Mouse (Mus musculus) right cerebral cortex, adult 18-20 months (tissue): ENCODE results near the gene Stac.

Experiments used
- DNase-seq: peaks from one replicate; pipeline ENCODE4 v3.0.0; 2022; ENCODE audit warnings: mixed read lengths

Gene Stac

GRCm38 (mm10) chr9:111689680-111690483 lies at the start of gene Stac:
Gene Stac, minus strand, starts transcription at chr9:111690348.
- no peak for DNase-seq

DNA sequence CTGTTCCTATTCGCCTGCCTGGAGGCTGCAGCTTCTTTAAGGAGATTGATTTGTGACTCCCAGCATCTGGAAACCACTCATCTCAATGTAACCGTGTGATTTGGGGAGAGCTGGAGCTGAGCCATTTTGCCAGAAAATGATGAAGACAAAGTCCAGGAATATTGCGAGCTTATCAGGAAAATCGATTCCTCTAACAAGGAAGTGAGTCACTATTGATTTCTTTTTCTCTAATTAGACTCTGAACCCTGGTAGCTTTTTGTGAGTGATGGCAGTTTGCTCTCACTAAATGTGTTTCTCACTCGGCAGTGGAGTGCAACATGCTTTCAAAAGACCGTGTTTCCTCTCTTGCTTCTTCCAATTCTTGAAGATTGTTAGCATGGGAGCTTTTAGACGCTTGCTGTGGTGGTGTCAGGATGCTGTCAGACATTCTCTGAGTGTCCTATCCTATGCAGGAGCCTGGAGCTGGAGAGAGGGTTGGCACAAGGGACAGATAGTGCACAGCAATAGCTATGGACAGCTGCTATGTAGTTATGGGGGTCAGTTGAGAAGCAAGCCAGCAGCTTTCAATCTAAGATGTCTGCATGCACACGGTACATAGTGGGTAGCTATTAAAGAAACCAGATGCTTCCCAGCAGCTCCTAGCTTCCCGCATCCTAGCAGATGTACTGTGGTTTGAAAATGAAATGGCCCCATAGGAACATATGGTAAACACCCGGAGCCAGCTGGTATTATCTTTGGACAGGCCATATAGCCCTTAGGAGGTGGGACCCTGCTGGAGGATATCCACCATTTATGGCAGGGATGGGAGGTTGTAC lies 49.5 kb upstream of the Stac start:
- DNase-seq = no peak

GRCm38 (mm10) chr9:111739026-111739425 lies 48.9 kb upstream of the Stac start:
- no peak for DNase-seq

DNA sequence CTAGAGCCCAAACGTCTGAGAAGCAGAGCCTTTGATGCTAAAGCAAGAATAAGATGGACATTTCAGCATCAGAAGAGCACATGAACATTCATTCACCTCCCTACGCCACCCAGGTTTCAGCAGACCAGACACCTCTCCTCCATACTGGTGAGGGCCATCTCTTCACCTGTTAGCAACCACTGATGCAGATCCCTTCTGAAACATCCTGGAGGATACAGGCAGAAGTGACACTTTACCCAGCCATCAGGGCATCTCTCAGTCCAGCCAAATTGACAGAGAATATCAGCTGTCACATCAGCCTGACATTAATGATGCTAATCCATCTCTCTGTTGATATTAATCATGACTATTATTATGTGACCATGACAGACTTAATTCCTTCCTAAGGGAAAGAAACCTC lies 47.6 kb upstream of the Stac start:
- DNase-seq = no peak

DNA sequence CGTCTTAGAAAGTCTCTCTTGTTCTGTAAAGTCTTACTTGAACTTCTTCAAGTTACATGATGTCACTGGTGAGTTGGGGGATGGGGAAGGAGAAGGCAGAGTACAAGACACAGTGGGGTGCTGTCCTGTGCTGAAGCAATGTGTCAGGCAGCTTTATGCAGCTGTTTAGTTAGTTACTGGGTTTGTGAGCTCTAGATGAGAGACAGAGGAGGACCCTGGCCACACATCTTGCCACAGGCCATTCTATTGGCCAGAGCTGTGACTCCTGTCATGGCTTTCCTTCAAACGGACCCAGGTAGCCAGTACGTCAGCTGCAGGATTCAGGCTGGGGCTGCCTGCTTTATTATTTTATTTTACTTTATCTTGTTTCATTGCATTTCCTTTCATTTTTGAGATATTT lies 45.8 kb upstream of the Stac start:
- no peak for DNase-seq

DNA sequence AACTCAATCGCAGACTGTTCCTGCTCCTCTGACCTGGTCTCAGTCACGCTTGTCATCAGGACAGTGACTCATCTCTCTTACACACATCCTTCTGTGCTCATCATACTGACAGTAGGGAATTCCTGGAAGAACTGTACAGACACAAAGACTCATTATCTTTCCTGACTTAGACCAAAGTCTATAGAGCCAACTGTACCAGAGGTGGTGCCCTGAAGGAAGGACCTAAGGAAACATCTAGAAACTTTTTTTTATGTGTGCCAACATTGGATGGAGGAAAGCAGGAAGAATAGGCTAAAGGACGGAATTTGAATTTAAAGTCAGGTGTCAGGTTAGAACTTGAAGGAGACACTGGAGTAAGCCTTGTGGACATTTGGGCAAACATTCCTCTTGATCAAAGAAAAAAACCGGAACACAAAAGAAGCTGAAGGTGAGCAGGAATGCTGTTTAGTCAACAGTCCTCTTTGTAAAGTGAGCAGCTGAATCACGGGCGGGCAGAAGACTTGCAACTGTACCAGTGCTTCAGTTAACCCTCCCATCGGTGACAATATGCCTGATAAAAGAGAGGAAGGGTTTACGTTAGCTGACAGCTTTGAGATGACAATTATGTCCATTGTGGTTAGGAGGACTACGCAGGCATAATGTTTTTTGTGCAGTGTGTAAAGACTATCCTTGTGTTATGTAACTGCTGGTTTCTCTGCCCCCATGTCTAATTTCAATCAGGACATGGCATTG lies 42.0 kb upstream of the Stac start:
- no peak for DNase-seq

DNA sequence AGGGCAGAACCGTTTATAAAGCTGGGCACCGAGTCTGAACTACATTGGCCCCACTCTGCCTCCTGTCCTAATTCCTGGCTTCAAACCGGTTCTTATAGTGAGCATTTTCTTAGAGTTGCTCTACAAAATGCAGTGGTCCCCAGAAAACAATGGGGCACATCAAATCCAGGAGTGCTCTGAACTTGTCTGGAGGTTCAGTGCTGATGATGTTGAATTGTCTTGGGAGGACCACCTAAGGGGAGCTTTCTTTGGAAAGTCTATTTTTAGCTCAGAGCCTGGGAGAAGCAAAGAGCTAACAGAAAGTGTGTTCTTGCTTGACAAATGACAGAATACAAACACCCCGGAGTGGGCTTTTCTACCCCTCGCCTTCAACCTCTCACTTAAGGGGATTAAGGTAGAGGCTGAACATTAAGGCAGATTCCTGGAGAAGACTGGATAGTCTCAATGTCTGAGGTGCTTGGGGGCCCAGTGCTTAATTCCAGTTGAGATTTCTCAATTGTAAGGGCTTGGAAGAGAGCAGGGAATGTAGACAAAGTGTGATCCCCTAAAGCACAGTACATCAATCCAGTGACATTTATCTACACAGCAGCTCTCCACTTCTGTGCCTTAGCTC lies 34.9 kb upstream of the Stac start:
- no peak for DNase-seq

DNA sequence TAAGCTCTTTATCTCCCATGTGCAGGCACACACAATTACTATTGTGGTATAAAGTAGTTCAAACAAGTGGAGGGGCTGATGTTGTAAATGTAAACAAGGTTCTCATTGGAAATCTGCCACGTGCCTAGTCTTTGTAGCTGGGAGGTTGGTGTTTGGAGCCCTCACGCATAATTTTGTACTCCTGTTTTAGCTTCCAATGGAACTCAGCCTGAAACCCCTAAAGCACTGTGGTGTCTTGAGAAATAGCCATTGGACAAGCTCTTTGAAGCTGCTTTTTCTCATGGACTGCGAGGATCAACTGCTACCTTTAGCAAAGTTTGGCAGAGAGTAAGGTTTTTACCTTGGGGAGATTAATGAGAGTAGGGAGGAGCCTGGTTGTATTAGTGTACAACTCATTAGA lies 24.3 kb upstream of the Stac start:
- no peak for DNase-seq

- DNase-seq = no peak
These were observed 10.0 kb upstream of the Stac start for GRCm38 (mm10) chr9:111700101-111700500.

GRCm38 (mm10) chr9:111690484-111690855 lies 322 bp upstream of the Stac start:
- DNase-seq = no peak

- DNase-seq = peak; percentile 68
These were observed 1.0 kb downstream of the Stac start for GRCm38 (mm10) chr9:111689146-111689545.

DNA sequence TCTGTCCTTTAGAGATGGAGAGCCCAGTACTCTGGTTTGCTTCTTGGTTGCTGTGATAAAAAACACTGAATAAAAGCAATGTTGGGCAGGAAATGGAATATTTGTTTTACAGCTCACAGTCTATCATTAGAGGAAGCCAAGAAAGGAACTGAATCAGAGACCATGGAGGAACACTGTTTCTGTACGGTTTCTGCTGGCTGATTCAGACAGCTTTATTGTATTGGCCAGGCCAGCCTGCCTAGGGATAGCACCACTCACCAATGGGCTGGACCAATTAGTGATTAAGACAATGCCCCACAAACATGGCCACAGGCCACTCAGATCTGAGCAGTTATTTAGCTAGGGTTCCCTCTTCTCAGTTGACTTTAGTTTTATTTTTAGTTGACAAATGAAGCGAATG lies 6.0 kb downstream of the Stac start:
- no peak for DNase-seq

- DNase-seq = no peak
These were observed 10.6 kb downstream of the Stac start for GRCm38 (mm10) chr9:111679516-111679915.

DNA sequence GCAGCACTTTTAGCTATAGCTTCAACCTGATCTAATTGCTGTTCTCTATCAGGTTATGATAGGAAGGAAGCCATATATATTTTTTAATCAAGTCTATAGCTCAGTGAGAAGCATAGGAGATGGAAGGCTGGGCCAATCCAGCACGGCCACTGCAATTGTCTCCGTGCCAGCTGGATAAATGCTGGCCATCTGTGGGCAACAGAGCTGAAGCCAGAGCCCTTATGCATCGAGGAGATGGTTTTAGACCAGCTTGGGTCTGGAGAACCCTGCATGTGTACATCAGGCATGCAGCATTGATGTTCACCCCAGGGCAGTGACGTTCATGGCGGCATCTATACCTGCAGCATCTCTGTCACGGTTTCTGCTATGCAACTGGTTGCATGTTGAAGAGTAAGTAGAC lies 20.3 kb downstream of the Stac start:
- DNase-seq = no peak

- DNase-seq = no peak
These were observed 35.1 kb downstream of the Stac start for GRCm38 (mm10) chr9:111655066-111655465.

DNA sequence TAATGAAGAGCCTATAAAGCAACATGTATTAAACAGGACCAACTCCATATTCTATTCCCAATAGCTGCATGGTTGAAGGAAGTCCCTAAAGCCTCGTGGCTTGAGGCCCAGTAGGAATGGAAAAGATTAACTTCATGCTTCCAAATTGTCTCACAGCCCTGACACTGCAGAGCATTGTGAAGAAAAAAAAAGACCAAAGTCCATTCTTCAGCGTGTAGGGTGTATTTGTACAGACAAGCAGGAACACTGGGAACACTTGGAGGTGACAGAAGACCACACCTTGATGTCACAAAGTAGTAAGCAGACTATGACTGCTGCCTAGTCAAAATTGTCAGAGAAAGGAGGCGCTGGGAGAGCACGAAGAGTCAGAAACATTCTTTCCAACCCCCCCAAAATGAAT lies 45.9 kb downstream of the Stac start:
- DNase-seq = no peak

GRCm38 (mm10) chr9:111643369-111643768 lies 46.8 kb downstream of the Stac start:
- DNase-seq = no peak

- no peak for DNase-seq
These were observed 52.5 kb downstream of the Stac start for GRCm38 (mm10) chr9:111637641-111638040.

DNA sequence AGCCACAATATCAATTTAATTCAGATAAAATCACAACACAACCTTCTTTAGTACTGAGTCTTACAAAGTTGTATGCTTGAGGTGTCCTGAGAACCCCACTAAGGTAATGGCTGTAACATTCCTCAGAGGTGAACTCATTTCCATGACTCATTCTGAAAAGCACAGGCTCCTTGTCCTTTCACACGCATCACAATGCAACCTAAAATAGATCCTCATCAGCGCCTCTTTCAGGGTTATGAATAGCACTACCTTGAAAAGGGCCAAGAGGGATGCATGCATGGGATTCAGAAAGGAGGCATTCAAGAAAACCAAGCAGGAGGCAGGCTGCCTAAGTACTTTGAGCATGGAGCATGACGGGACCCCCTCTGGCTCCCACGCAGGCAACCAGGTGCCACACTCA lies 57.3 kb downstream of the Stac start:
- DNase-seq = peak; percentile 19

GRCm38 (mm10) chr9:111621191-111621590 lies 69.0 kb downstream of the Stac start:
- no peak for DNase-seq

DNA sequence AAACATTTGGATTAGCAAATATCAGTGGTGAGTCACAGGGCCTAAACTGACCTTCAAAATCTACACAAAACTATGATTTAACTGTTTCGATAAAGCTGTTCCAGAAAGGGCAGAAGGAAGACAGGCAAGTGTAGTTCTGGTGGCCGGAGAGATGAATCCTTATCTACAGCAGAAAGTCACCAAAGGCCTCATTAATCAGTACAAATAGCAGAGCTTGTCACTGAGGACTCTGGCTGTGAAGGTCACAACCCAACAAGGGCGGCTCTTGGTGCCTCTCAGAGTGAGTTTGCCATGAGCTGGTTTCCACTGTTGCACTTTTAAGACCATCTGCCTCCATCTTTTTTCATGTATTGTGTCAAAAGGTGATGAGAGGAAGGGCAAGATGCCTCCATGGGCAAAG lies 78.8 kb downstream of the Stac start:
- no peak for DNase-seq

- DNase-seq = no peak
These were observed 81.4 kb downstream of the Stac start for GRCm38 (mm10) chr9:111608762-111609161.

GRCm38 (mm10) chr9:111606603-111607002 lies 83.5 kb downstream of the Stac start:
- DNase-seq = no peak
